Mouse (Mus musculus): ENCODE data around the gene Ndufaf4.
A peak's percentile ranks its signal among the peaks of the same experiment; 100 is the strongest.
"Not testable (repeated sequence)": the region's sequence is repeated elsewhere in the genome, so short reads cannot be mapped to it uniquely, and the experiment has no call there.

The Ndufaf4 gene

DNA sequence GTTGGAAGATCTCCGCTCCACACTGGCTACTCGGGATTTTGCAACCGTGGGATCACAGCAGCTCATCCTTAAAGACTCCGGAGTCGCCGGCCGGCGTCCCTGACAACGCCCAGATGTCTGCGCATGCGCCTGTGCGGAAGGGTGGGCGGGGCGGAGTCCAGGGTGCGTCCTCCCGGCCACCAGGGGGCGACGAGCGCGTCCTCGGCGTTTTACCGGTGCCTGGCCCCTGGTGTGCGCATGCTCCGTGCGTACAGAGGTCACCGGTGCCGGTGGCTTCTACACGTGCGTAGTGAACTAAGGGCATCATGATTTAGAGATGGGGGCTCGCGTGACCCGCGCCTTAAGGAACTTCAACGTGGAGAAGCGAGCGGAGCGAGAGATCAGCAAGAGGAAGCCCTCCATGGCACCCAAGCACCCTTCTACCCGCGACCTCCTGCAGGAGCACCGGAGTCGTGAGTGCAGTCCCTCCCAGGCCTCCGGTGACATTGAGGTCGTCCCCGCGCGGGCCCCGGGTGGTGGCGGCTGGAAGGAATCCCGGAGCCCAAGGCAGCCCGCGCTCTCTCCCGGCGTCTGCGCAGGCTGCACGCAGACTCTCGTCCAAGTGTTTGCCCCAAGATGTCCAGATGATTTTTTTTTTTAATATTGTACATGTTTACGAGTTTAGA lies at the start of gene Ndufaf4:
Gene Ndufaf4, plus strand, starts transcription at position 233 of the 665 bp plus-strand sequence.
- peak; percentile 94 for ATAC-seq (ENCODE audit: insufficient number of reproducible peaks, low FRiP score, low TSS enrichment)

DNA sequence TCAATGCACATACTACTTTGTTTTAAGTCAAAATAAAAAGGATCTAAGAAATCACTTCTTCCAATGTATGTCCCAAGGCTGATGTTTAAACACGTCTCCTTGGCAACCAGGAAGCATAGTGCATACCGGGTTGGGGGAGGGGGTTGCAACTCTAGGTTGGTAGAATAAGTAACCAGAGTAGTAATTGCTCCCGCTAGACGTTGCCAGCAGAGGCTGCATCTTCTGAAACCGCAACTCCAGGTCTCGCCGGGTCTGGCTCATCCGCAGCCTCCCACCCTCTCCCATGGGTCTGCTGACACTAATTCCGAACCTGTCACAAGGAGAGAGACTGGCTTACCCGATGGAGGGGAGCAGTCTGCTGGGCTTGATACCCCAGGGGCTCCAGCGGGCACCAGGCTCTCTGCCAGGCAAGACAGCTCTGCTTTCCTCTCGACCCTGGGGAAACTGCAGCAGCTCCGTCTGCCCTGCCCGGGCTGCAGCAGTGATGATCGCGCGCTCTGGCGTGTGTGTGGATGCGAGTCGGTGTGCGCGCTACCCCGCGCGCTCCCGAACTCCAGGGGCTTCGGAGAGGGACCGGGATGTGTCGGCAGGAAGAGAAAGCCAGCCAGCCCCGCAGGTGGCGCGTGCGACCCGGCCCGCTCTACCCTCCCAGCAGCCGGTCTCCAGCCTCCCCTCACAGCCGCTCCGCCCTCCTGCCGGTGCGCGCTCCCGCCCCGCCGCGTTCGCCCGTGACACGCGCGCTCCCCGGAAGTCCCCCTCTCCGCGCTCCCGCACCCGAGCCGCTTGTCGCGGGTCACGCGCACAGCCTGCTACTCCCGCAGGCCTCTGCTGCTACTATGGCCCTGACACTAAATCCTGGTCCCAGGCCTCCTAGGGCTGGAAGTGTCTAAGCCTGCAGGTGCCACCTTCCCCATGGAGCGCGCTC lies 47.2 kb upstream of the Ndufaf4 start, which contains the start of gene Klhl32:
Gene Klhl32, minus strand, starts transcription at position 724 of the 925 bp plus-strand sequence.
- peak; percentile 86 for ATAC-seq (ENCODE audit: insufficient number of reproducible peaks, low FRiP score, low TSS enrichment)

DNA sequence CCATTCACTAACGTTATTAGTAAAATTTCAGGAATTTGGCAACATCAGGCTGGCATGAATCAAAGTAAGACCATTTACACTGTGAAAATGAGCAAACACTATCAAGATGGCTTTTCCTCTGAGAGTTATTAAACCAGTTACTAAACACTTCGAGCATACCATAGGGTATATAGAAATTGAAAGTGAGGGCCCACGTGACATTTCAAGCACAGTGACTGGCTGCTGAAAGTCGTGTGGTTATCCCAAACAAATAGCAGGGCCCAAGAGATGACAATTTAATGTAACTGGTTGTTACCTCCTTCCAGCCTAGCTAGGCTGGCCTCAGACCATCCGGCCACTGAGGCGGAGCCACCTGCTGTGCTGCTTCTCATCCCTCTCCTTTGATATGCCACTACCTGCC lies 32.2 kb upstream of the Ndufaf4 start:
- no peak for ATAC-seq (ENCODE audit: insufficient number of reproducible peaks, low FRiP score, low TSS enrichment)

DNA sequence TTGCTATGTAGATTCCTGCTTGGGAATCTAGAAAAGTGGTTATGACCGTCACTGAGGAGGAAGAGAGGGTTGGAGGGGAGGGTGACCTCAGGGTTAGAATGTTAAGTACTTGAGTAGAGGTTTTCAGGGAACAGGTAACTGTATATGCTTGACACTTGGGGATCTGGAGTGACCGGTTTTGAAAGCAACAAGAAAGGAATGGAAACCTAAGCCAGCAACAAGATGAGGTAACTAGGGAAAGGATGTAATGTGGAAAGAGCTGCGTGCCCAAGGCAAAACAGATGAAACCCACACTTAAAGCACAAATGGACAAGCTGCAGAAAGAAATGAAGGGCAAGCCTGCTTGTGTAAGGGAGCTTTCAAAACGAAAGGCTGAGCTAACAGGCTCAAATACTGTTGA lies 28.7 kb upstream of the Ndufaf4 start:
- no peak for ATAC-seq (ENCODE audit: insufficient number of reproducible peaks, low FRiP score, low TSS enrichment)

DNA sequence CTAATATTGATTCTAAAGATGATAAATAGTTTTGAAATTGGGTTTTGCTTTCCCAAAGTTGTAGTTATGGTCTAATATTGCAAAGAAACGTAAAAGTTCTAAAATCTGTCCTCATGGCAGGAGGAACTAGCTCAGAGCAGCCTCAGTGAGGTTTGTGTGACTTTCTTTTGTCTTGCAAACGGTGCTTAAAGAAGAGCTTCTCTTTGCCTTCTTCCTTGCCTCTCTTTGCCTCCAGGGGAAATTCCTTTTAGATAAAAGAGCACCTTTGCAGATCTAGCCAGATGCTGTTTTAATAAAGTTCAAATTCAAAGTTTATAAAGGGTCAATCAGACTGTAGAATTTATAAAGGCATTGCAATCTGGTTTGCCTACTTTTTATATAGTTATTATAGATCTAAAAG lies 8.5 kb upstream of the Ndufaf4 start:
- ATAC-seq (ENCODE audit: insufficient number of reproducible peaks, low FRiP score, low TSS enrichment): not testable (repeated sequence)

DNA sequence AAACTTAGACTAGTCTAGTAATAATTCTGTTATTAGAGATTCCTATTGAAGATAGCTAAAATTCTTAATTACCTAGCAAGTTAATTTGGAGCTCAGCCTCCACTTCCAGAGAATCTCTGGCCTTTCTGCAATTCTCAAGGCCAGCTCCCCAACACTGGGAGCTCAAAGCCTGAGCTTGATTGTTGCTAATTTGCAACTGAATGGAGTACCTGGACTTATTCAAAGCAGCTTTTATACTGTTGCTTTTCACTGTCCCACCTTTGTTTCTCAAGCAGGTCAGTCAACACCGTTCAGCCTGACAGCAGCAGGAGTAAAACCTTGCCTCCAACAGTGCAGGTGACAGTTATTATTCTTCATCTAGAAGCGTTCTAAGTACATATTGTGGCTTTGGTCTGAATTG lies 5.6 kb upstream of the Ndufaf4 start:
- not testable (repeated sequence) for ATAC-seq (ENCODE audit: insufficient number of reproducible peaks, low FRiP score, low TSS enrichment)

DNA sequence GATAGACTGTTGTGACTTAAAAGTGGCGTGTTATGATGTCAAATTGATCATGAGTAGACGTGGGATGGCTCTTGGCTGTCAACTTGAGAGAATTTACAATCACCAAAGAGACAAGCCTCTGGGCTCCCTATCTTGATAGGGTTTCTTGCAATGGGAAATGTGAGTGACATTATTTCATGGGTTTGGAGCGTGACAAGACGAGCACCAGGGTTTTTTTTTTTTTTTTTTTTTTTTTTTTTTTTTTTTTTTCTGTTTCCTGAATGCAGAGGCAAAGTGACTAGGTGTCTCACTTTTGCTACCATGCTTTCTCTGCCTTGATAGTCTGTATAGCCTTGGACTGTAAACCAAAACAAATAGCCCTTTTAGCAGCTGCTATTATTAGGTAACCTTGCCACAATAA lies 3.3 kb upstream of the Ndufaf4 start:
- no peak for ATAC-seq (ENCODE audit: insufficient number of reproducible peaks, low FRiP score, low TSS enrichment)

DNA sequence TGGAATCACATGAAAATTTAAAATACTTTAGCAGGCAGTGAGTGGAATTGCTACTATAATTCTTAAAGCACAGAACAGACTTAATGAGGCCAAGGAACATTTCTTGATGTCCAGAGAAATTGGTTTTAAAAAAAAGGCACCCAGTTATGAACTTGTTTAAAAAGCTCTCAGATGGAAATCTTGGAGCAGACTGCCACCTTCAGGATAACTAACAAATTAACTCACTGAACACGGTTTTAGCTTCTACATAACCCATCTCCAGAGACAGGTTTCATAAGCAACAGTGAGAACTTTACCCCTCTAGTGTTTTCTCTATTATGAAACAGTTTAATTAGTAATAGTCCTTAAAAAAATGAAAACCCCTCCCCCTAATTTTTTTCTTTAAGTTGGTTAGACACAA lies 1.1 kb upstream of the Ndufaf4 start:
- 0 out of 2 replicates have a peak, but pooled peaks have one; percentile 26 for ATAC-seq (ENCODE audit: insufficient number of reproducible peaks, low FRiP score, low TSS enrichment)

DNA sequence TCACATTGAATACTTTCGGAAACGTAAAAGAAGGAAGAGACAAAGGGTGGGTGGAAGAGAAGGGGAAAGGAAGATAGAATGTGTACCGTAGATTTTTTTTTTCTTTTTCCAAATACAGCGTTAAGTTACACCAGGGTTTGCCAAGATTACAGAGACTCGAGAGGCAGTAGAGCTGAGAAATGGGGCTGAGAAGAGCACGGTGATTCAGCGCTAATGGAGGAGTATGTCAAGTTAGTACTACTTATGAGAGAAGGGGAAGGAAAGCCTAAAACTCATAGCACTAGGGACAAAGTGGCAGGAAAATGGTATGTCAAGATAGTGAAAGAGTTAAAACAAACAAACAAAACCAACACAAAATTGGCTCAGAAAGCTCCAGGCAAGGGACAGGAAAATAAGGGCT lies 532 bp upstream of the Ndufaf4 start:
- peak; percentile 22; the same call in 1 of the 2 replicates for ATAC-seq (ENCODE audit: insufficient number of reproducible peaks, low FRiP score, low TSS enrichment)

DNA sequence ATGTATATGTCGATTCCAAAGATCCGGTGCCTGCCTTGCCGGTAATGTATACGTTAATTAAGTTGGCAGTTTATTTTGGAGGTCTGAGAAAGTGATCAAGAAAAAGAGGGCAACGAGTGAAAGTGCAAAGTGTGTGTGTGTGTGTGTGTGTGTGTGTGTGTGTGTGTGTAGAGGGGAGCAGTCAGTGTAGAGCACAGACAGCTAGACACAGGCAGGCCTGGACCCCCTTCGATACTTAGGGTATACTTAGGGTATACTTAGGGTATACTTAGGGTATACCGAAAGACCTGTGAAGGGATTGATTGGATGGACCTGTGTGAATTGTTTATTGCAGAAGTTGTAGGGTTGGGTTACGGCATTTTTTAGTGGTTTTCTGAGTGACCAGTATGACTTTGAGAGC lies 753 bp downstream of the Ndufaf4 start:
- ATAC-seq (ENCODE audit: insufficient number of reproducible peaks, low FRiP score, low TSS enrichment): no peak

DNA sequence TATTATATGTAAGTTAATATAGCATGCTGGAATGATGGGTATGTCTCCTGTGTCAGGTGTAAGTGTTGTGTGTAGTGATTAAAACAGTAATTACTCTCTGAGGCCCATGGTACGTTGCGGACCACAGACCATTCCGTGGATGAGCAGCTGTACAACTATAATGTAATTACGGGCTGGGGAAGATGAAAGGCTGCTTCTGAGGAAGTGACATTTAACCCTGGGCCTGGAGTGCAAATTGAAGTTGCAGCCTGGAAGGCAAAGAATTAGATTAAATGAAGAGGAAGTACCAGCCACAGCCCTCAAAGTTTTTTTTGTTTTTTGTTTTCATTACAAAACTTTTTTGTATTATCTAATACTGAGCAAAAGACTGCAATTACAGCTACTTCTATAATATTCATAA lies 1.3 kb downstream of the Ndufaf4 start:
- no peak for ATAC-seq (ENCODE audit: insufficient number of reproducible peaks, low FRiP score, low TSS enrichment)

DNA sequence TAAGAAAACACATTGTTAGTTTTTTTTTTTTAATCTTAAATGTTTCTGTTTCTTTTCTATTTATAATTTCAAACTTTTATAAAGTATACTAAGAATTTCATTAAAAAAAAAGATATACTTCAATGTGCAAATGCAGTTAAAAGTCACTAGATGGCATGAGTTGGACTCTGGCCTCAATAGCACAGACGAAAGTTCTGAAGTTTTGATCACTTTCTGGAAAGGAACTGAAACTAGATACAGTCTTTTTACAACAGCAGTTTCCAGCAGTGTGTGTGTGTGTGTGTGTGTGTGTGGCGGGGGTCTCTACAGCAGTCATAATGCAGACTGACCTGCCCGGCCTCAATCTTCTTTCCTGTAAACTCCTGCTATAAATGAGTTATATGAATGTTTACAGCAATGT lies 9.9 kb downstream of the Ndufaf4 start:
- no peak for ATAC-seq (ENCODE audit: insufficient number of reproducible peaks, low FRiP score, low TSS enrichment)

DNA sequence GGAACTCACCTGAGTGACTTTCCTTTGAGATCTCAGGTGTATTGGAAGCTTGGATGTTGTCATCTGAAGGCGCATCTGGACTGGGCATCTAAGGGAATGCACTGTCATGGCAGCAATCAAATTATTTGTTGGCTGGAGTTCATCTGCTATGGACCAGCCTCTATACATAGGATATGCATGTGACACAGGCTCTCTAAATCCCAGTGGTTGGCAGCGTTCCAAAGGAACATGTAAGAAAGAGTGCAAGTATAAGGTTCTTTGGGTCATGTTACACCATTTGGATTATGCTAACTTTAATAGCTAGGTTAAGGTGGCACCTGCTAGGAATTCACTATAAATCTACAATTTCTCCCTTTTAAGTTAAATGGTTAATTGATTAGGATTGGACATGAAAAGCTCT lies 17.7 kb downstream of the Ndufaf4 start:
- ATAC-seq (ENCODE audit: insufficient number of reproducible peaks, low FRiP score, low TSS enrichment): no peak

DNA sequence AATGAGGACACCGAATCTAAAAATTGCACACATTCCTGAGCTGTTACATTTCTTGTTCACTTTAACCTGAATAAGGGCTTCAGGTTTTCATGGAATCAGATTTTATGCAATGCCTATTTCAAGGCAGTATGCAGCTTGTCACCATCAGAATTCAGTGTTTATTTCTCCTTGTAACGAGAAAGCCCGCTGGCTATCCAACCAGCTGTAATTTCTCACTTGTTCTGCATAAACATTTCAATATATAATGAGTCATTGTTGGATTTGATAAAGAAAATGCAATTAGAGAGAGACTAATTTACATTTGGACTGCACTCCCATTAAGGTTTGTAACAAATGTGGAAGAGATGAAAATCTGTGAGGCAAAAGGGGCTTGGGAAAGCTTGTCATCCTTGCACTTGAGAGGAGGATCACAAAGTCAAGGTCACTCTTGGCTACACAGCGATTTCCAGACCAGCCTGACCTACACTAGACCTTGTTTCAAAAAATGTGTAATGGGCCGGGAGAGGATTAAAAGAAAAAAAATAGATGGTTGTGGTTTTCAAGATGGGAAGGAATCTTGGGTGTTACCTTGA lies 22.2 kb downstream of the Ndufaf4 start:
- no peak for ATAC-seq (ENCODE audit: insufficient number of reproducible peaks, low FRiP score, low TSS enrichment)

DNA sequence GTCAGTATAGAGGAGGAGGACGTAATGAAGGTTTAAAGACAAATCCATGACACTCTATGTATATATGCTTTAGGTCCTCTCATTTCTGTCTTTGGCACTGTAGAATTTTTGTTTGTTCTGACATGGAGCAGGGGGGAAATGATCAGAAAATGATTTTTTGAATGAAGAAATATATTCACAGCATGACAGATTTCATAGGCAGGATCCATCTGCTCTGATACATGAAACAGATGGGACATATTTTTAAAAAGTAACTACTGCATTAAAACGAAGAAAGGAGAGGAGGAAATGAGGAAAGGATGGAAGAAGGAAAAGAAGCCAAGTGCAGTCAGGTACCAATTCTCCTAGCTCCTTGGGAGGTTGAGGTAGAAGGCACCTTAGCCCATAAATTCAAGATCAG lies 26.8 kb downstream of the Ndufaf4 start:
- ATAC-seq (ENCODE audit: insufficient number of reproducible peaks, low FRiP score, low TSS enrichment): no peak

DNA sequence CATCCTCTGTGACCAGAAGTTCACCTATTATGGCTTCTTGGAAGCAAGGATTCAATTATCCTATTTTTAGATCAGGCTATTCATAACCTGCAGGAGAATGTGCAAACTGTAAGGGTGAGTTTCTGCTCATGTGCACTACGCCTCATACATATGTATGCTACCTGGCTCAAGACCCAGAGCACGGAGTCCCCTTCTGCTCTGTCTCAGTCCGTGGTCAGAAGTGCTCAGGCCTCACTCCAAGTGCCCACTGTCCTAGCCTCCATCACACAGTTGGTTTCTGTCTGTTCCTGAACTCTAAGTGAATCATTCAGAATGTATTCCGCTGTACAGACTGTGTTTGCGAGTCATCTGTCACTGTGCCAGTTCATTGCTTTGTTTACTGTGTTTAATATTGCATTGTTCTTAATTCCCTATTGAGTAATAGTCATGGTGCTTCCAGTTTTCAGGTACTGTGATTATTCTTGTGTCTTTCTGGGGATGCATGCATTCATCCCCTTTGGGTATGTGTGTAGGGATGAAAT lies 30.4 kb downstream of the Ndufaf4 start:
- no peak for ATAC-seq (ENCODE audit: insufficient number of reproducible peaks, low FRiP score, low TSS enrichment)

DNA sequence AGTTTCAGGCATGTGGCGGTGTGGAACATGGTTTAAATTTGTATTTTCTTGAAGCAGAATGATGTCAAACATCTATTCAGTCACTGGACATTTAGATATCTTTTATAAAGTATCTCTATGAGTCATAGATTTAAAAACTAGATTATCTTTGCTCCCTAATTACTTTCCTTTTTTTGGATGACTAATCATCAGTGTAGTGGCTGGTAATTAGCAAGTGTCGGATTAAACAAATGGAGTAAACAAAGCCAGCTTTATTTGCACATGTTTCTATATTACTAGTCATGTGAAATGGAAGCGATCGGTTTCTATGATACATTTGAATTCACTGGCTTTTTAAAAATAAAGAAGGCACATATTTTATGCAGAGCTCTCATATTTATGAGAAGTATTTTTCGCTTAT lies 31.0 kb downstream of the Ndufaf4 start:
- ATAC-seq (ENCODE audit: insufficient number of reproducible peaks, low FRiP score, low TSS enrichment): no peak

DNA sequence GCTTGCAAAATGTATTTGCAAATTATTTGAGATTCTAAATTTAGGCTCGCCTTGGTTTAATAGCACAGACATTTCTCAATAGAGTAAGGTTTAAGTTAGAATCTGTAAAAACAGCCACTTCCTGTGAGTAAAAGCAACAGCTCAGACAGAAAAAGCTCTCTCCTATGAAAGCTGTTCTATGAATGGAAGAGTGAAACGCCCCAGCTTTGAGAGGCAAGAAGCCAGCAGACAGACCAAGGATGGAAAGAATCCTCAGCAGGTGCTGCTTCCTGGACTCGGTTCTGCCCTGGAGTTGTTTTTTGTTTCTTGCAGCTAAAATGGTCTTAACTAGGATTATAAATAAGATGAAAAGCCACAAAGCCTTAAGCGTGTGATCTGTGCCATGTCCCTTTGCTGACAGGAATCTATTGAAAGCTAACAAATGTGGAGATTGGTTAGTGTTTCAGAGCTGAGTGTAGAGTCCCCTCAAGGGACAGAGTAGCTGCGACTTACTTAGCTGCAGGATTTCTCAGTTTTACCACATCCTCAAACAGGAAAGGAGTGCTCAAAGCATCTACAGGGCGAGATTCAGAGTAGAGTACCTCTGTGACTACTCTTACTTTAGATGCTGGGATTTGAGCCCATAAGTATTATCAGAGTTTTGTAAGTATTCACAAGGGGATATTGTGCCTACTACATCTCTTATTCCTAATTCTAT lies 45.0 kb downstream of the Ndufaf4 start:
- ATAC-seq (ENCODE audit: insufficient number of reproducible peaks, low FRiP score, low TSS enrichment): no peak

Data from cerebellum, adult (tissue).